Mouse (Mus musculus): ENCODE measurements around the gene Olfr315. TPM values are rescaled to one million over a fixed set of nuclear protein-coding genes. Genes with fewer than 3 reads are reported as not detected.
"Not testable (repeated sequence)": the region's sequence is repeated elsewhere in the genome, so short reads cannot be mapped to it uniquely, and the experiment has no call there.

The Olfr315 gene
- total RNA-seq (2015) (not detected in 2 replicates), total RNA-seq (2017) (not detected in 2 replicates)

DNA sequence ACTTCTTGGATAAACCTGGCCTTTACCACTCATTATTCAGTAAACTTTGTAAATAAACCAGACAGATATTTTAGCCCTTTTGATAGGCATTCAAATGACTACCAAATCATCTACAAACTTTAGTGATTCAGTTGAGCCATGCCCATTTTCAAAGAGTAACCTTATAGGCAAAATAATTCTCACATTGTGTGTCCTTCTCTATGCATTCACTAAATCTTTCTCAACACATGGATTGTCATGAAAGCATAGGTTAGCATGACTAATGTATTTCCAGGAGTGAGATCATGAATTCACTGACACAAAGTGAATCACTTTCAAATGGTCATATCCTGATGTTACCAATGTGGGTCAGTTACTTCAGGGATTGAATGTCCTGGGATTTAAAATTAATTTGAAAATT, at the start of gene Olfr315:
Olfr315 (plus strand) TSS at position 301 of the 400 bp plus-strand sequence.
- ATAC-seq (ENCODE audit: poor library complexity, severe bottlenecking), result no peak

- ATAC-seq (ENCODE audit: poor library complexity, severe bottlenecking), result no peak
Observed at GRCm38 (mm10) chr11:58723914-58724313, 49.1 kb upstream of the Olfr315 start, which contains the start of gene Olfr318. Gene Olfr318, minus strand, starts transcription at chr11:58724014.

- ATAC-seq (ENCODE audit: poor library complexity, severe bottlenecking), result not testable (repeated sequence)
Observed at GRCm38 (mm10) chr11:58727896-58728650, 44.9 kb upstream of the Olfr315 start.

DNA sequence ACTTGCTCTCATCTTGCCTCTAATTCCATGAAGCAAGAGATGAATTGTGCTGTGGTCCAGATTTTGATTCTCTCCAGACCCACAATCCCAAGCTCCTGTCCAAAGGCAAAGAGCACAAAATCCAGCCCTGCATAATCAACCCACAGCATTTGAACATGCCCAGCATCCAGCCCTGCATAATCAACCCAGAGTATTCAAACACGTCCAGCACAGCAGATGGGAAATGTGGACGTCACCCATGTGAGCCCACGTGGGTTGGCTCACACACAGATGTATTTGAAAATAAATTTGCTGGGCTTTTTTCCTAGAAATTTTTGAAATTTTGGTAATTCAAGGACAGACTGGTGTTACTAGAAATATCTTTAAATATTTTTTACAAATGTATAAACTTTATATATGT, 39.6 kb upstream of the Olfr315 start:
- ATAC-seq (ENCODE audit: poor library complexity, severe bottlenecking), result no peak

GRCm38 (mm10) chr11:58738792-58739262, 34.2 kb upstream of the Olfr315 start, which contains the start of gene Olfr317:
Gene Olfr317, minus strand, starts transcription at chr11:58739212.
- ATAC-seq (ENCODE audit: poor library complexity, severe bottlenecking), result no peak

DNA sequence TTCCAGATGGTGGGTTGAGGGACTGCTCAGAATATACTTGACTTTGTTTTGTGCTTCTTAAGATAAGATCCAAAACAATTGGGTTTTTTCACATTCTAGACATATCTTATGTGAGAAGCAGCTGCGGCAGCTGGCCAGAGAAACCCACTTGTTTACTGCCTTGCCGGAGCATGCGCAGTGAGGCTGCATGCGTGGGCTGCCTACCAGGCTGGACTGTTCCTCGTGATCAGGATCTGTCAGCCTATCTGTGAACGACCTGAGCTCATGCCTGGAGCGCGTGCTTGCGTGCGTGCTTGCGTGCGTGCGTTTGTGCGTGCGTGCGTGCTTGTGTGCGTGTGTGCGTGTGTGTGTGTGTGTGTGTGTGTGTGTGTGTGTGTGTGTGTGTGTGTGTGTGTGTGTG, 21.9 kb upstream of the Olfr315 start:
- not testable (repeated sequence) for ATAC-seq (ENCODE audit: poor library complexity, severe bottlenecking)

- no peak for ATAC-seq (ENCODE audit: poor library complexity, severe bottlenecking)
Observed at GRCm38 (mm10) chr11:58752434-58752833, 20.6 kb upstream of the Olfr315 start, which contains the start of gene Olfr316. Gene Olfr316, plus strand, starts transcription at chr11:58752734.

DNA sequence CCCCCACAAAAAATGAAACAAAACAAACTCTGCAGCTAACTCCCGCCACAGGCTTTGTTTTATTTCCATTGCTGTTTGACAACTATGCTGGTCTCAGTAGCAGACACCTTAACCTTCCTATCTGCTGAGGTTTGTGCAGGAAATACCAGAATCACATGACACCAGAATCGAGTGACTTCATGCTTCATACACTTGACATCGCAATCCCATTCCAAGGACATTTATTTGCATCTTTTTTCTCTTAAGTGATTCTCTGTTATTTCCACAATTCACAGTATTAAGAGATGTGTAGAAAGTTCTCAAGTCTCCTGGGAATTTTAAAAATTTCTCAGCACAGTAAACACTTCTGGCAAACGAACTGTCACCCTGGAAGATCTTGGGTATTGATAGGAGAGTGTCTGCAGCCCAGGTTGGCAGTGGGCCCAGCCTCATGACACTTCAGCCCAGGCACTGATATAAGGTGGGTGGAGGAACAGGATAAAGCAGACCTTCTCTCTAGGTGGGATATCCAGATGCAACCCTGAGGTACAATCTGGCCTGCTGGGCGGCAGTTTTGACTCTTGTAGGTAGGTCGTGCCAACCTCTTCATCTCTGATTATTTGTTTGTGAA, 9.6 kb downstream of the Olfr315 start, which contains the start of gene Olfr314:
Olfr314 (plus strand) TSS at position 473 of the 610 bp plus-strand sequence.
- ATAC-seq (ENCODE audit: poor library complexity, severe bottlenecking), result no peak

DNA sequence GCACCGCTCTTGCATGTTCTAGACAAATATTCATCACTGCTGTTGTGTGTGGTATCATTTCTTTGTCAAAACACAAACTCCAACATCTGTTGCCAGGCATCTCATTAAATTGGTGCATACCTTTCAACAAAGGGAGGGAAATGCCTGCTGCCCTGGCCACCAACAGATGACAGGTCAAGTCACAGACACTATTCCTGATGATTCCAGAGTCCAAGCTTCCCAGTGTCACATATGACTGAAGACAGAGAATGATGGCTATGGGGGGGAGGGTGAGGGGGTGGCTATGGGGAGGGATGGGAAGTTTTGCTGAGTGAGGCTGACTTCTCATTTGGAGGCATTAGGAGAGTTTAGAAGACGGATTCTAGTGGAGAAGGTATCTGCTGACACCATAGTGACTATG, 11.2 kb downstream of the Olfr315 start:
- no peak for ATAC-seq (ENCODE audit: poor library complexity, severe bottlenecking)

- no peak for ATAC-seq (ENCODE audit: poor library complexity, severe bottlenecking)
Observed at GRCm38 (mm10) chr11:58787651-58788050, 14.7 kb downstream of the Olfr315 start.

DNA sequence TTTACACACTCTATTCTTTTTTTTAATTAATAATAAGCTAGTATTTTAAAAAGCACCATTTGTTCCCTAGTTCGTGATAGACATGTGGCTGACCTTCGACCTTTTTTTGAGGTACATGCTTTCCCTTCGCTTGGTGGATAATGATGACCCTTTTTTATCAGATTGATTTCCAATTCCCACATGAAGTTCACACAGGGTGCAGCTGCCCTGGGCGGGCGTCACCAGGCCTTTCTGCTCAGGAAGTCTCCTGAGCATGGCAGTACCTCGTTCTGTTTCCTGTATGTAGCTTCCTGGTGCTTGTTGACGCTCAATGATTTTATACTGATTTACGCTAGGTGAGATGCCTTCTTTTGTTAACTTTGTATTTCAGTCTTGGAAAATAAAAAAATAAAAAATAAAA, 15.4 kb downstream of the Olfr315 start:
- no peak for ATAC-seq (ENCODE audit: poor library complexity, severe bottlenecking)

DNA sequence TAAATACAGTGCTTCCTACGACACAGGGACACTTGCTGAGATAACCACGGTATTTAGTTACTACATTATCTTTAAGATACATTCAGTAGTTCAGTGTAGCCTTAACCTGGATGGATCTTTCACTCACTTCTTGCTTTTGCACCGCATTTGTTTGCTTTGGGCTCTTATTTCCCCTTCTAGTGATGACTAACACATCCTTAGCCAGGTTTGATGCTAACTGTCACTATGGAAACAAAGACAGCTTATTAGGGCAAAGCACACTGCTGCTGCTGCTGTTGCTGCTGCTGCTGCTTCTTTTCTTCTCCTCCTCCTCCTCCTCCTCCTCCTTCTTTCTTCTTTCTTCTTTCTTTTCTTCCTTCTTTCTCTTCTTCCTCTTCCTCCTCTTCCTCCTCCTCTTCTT, 16.5 kb downstream of the Olfr315 start:
- ATAC-seq (ENCODE audit: poor library complexity, severe bottlenecking), result no peak

DNA sequence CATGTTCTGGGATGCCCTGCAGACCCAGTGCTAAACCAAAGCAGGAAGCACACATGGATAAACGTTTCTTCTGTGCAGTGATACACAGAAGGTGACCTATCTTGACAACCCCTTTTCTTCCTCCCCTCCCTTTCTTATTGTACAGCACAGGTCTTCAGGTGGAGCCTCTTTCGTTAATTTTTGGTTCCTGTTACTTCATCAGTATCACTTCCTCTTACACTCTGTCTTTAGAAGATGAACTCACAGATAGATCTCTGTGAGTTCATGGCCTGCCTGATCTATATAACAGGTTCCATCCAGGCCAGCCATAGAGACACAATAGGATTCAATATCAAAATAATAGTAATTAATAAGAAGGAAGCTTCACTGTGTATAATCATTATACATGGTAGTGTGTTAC, 17.1 kb downstream of the Olfr315 start:
- ATAC-seq (ENCODE audit: poor library complexity, severe bottlenecking), result peak; percentile 54

GRCm38 (mm10) chr11:58790646-58791045, 17.7 kb downstream of the Olfr315 start:
- ATAC-seq (ENCODE audit: poor library complexity, severe bottlenecking), result no peak

DNA sequence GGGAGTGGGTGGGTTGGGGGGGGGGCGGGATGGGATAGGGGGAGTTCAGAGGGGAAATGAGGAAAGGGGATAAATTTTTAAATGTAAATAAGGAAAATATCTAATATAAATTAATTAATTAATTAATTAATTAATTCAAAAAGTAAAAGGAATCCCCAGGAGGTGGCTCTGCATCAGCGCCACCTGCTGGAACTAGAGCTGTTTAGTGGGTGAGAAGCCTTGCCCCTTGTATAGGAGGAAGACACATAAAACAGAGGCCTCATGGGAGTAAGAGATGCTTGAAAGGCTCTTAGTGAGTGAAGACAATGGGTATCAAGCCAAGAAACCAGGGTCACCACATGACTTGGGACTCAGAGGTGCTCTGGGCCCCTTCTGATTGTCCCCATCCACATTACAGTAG, 22.9 kb downstream of the Olfr315 start:
- no peak for ATAC-seq (ENCODE audit: poor library complexity, severe bottlenecking)

- ATAC-seq (ENCODE audit: poor library complexity, severe bottlenecking), result no peak
Observed at GRCm38 (mm10) chr11:58796850-58797249, 23.9 kb downstream of the Olfr315 start.

DNA sequence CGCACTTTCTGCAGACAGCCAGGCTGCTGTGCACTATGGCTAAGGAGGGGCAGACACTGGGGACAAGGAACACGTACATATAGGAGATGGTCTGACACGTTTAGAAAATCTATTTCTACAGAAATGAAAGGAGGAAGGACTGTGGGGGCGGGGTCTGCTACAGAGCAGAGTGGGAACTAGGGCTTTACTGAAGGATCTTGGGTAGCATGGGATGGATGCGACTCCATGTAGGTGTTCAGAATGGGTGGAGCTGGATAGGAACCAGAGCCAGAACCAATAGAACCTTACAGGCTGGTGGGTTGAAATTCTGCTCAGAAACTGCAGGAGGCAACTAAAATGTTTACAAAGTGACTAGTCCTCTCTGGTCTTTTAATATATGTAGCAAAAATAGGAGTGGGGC, 26.8 kb downstream of the Olfr315 start:
- ATAC-seq (ENCODE audit: poor library complexity, severe bottlenecking), result no peak

GRCm38 (mm10) chr11:58801558-58802228, 28.7 kb downstream of the Olfr315 start, which contains the start of gene Fam183b:
Gene Fam183b, minus strand, starts transcription at chr11:58801960.
- ATAC-seq (ENCODE audit: poor library complexity, severe bottlenecking), result no peak

- no peak for ATAC-seq (ENCODE audit: poor library complexity, severe bottlenecking)
Observed at GRCm38 (mm10) chr11:58803871-58804270, 30.9 kb downstream of the Olfr315 start.

DNA sequence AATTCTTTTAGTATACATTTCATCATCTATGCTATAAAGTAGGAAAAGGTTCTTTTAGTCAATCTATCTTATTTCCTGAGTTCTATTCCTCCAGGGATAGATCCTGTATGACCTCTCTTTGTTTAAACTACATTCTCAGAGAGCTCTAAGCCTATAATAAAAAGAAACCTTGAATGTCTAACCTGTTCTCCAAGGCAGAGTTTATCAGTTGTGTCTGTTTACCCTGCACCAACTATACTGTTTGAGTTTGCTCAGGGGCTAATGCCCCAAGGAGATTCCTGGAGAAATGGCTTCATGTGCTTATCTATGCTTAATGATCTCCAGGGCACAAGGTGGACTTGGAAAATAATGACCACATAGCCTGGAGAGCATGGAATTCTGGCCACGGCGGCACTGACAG, 31.4 kb downstream of the Olfr315 start:
- ATAC-seq (ENCODE audit: poor library complexity, severe bottlenecking), result no peak

GRCm38 (mm10) chr11:58812001-58812400, 39.0 kb downstream of the Olfr315 start:
- ATAC-seq (ENCODE audit: poor library complexity, severe bottlenecking), result no peak

All from megakaryocyte, adult 5-6 weeks (primary cell).